Mouse (Mus musculus): Measurements from ENCODE around the gene Zfp488. TPM values are rescaled to one million over a fixed set of nuclear protein-coding genes. Genes with fewer than 3 reads are reported as not detected.

Gene Zfp488
- 0.16 to 0.35 TPM (median 0.27 TPM) in 4 replicates for total RNA-seq (2023; ENCODE audit: inconsistent age)

DNA sequence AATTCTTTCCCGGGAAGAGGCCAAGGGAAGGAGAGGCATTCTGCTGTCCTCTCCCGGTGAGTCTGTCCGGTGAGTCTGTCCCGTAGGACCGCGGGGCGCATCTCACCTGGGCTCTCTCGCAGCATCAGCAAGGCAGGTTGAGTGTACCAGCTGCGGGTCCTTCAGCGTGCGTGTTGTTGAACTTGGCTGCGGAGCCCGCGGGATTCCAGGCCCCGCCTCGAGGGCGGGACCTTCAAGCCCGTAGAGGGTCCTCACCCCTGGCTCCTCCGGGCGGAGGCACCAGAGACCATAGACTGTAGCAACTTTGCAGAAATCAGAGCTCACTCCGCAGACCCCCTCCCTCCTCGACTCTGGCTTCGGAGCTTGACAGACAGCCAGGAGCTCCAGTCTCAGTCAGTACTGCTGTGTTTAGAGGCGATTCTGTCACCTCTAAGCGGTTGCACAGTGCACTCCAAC lies at the start of gene Zfp488:
Gene Zfp488 (minus strand): TSS at position 161 of the 456 bp plus-strand sequence.

DNA sequence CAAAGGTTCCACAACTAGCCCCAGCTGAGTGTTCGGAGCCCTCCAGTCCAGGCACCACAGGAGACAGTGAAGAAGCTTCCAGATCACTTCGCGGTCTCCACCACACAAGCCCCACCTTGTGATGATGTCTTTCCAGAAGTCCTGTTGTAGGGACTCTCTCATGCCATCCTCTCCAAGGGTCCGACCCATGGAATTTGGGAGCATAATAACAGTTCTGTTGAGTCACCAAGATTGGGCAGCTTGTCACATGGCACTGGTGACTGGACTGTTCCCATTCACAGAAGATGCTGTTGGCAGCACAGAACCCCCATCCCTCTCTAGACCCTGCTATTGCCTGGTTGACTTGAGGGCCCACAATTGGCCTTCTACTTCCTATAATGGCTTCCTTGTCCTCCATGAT lies 37.8 kb upstream of the Zfp488 start, which contains the start of gene Gm5460:
Gene Gm5460 (plus strand): TSS at position 378 of the 400 bp plus-strand sequence.

DNA sequence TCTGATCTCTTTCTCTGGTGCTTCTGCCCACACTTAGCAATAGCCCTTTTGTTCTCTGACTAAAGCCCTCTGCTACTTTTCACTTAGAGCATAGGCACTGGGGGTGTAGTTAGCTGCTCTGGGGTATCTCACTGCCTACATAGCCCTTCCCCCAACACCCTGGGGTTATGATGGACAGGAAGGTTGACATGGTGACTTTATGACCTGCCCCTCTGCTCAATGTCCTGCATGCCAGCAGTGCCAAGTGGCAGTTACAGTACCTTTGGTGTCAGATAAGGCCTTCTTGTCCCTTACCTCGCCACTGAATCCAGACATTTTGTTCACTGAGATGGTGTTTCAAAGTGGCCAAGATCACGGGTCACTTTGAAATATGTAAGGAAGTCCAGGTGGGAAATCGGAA lies 36.5 kb upstream of the Zfp488 start, which contains the start of gene Gm30083:
Gene Gm30083 (minus strand): TSS at position 120 of the 400 bp plus-strand sequence.

DNA sequence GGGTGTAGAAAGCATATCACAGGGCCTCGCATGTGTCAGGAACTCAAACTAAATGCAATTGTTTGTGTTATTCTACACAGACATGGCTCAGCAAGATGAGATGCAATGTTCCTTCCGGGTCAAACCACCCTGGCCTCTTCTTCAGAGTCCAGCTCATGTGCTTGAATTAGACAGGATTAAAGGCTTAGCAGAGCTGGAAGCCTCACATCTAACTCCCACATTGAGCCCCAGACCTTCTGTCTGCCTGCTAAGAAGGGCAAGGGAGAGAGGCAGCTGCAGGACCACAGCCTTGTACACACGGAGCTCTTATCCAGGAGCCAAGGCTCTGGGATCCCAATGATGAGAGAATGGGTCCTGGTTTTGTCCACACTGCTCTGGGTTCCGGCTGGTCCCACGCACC lies 24.8 kb downstream of the Zfp488 start, which contains the start of gene Rbp3:
Gene Rbp3 (plus strand): TSS at position 243 of the 400 bp plus-strand sequence.

DNA sequence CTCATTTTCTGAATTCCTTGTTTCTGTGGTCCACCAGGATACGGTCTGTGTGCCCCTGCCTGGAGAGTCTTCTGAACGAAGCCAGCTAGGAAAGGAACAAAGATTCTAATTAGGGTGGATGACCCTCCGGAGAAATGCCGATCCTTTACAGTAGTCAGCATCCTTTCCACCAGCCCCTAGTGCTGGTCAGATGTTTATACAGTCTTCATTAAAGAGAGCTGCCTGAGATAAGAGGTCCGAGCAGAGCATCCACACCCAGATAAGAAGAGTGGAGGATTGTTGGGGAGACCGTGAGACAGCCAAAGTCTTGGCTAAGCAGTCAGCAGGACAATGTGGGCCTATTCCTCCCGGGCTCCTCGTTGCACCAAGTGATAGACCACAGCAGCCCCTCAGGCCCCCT lies 37.8 kb downstream of the Zfp488 start, which contains the start of gene Gdf2:
Gene Gdf2 (plus strand): TSS at position 301 of the 400 bp plus-strand sequence.

DNA sequence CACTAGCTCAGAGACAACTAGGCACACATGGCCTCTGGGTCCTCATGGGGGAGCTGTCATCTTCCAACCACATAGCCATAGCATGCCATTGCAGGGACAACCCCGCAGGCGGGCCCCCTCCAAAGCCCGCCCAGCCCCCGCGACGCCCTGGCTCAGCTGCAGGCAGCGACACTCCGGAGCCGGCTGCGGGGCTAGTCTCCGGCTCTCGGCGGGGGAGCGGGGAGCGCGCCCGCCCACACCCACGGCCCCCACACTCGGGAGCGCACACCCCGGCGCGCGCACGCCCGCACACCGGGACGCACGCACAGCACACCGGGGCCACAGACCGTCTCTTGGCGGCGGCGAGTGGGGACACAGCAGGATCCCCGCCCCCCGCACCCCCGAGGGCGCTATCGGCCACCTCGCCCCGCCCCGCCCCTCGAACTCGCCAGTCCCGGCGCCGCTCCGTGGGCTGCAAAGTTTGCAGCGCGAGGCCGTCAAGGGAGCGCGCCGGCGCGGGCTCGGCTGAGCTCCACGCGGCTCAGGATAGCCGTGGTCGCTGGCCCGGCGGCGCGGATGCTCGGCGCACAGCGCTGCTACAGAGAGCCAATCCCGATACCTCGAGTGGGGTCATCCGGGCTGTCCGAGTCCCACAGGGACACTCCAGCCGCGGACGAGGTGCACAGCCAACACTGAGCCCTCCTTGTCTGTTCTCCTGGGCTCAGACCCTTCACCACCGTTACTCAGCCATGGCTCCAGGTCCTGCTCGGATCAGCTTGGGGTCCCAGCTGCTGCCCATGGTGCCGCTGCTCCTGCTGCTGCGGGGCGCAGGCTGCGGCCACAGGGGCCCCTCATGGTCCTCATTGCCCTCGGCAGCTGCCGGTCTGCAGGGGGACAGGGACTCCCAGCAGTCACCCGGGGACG lies 55.1 kb downstream of the Zfp488 start, which contains the start of gene Gdf10:
Gene Gdf10 (plus strand): TSS at position 420 of the 903 bp plus-strand sequence.

Other genes with a start within 250 kb of the Zfp488 start
- not detected in 4 replicates for gene Gdf10, start 55.2 kb downstream of the Zfp488 start, total RNA-seq (2023; ENCODE audit: inconsistent age)
- not detected in 4 replicates for gene Gdf2, start 37.7 kb downstream of the Zfp488 start, total RNA-seq (2023; ENCODE audit: inconsistent age)
- not detected in 4 replicates for gene Rbp3, start 24.8 kb downstream of the Zfp488 start, total RNA-seq (2023; ENCODE audit: inconsistent age)
- not detected in 4 replicates for gene Gm30083, start 36.4 kb upstream of the Zfp488 start, total RNA-seq (2023; ENCODE audit: inconsistent age)
- gene Gm5460, start 38.0 kb upstream of the Zfp488 start, total RNA-seq (2023; ENCODE audit: inconsistent age): not detected in 4 replicates
- gene Antxrl, start 73.9 kb upstream of the Zfp488 start, total RNA-seq (2023; ENCODE audit: inconsistent age): not detected in 4 replicates
- 0.42 TPM in 1 of 4 replicates, not detected in the others for gene Anxa8, start 107.2 kb upstream of the Zfp488 start, total RNA-seq (2023; ENCODE audit: inconsistent age)
- not detected in 4 replicates for gene A630023A22Rik, start 124.0 kb upstream of the Zfp488 start, total RNA-seq (2023; ENCODE audit: inconsistent age)
- not detected in 4 replicates for gene Npy4r, start 173.7 kb upstream of the Zfp488 start, total RNA-seq (2023; ENCODE audit: inconsistent age)
- not detected in 4 replicates for gene Gprin2, start 222.9 kb upstream of the Zfp488 start, total RNA-seq (2023; ENCODE audit: inconsistent age)
- gene Syt15, start 240.8 kb upstream of the Zfp488 start, total RNA-seq (2023; ENCODE audit: inconsistent age): not detected in 4 replicates